Mouse (Mus musculus): ENCODE measurements around the gene Fkbp2. TPM values are rescaled to one million over a fixed set of nuclear protein-coding genes. Genes with fewer than 3 reads are reported as not detected.
A peak's percentile ranks its signal among the peaks of the same experiment; 100 is the strongest.
"Not testable (repeated sequence)": the region's sequence is repeated elsewhere in the genome, so short reads cannot be mapped to it uniquely, and the experiment has no call there.

Fkbp2 gene
- polyA plus RNA-seq, 1 experiment from 2014 or later, result 101 TPM

GRCm38 (mm10) chr19:6997721-6998290, 17.5 kb upstream of the Fkbp2 start:
- Histone ChIP-seq H3K27me3 (replicated peaks; ENCODE audit: low read depth, poor library complexity, severe bottlenecking) (no peaks in the 10 kb centered on the region), H3K9me3 (no peaks in the 10 kb centered on the region), H3K27ac (replicated peaks) (no peak overlapping the region), H3K4me3 (peak overlapping the region; percentile 71; the same call in 1 of the 2 replicates), H3K36me3 (replicated peaks) (peaks cover 46% of the 10 kb centered on the region), H3K4me1 (peaks cover 43% of the 10 kb centered on the region)
- WGBS, result 81% methylated on average over 9 of the region's 9 CpGs
- DNase-seq (ENCODE audit: low spot score), result no peak

- DNase-seq (ENCODE audit: low spot score), result peak; percentile 92
- Histone ChIP-seq H3K27me3 (replicated peaks; ENCODE audit: low read depth, poor library complexity, severe bottlenecking) (no peaks in the 10 kb centered on the region), H3K27ac (replicated peaks) (peak within 1 kb of the TSS; percentile 85), H3K36me3 (replicated peaks) (peaks cover 32% of the 10 kb centered on the region), H3K9me3 (no peaks in the 10 kb centered on the region), H3K4me1 (peaks cover 56% of the 10 kb centered on the region), H3K4me3 (peak within 1 kb of the TSS; percentile 71)
- WGBS, result under 1% methylated on average over 24 of the region's 24 CpGs
Measured at GRCm38 (mm10) chr19:6996006-6996405, 15.7 kb upstream of the Fkbp2 start, which contains the start of the genes Nudt22 and Trpt1. Gene Nudt22 (minus strand): TSS chr19:6996117. Gene Trpt1 (plus strand): TSS chr19:6996131.

DNA sequence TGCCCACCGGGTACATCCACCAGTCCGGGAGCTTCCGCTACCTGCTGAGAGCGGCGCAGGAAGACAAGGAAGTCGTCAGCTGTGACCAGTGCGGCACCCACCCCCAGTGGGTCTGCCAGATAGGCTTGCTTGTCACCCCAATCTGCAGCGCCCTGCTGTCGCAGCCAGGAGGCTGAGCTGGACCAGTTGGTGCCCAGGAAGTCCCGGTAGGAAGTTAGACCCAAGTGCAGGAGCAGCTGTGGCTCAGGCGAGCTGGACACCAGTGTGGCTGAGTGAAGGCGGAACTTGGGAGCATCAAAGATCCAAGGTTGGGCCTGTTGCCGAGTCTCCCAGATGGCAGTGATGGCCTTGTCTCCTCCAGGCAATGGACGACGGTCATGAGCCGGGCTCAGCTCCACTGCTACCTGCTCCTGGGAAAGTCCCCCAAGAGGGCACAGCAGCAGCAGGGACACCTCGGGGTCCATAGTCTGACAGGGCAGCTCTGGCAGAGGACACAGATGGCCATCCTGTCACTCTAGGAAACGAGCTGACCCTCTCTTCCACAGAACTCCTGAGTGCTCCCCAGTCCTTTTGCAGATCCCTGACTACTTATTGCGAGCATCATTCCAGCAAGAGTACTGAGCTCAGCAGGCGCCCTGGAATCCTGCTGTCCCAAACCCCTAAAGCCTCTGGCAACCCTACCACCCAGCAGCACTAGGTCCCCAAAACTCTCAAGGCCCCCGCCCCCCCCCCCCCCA, 15.1 kb upstream of the Fkbp2 start:
- 48% methylated on average over 21 of the region's 21 CpGs for WGBS
- no peak for DNase-seq (ENCODE audit: low spot score)
- Histone ChIP-seq H3K9me3 (no peaks in the 10 kb centered on the region), H3K27ac (replicated peaks) (peak overlapping the region; percentile 85), H3K27me3 (replicated peaks; ENCODE audit: low read depth, poor library complexity, severe bottlenecking) (no peaks in the 10 kb centered on the region), H3K36me3 (replicated peaks) (peaks cover 28% of the 10 kb centered on the region), H3K4me1 (peaks cover 56% of the 10 kb centered on the region), H3K4me3 (peak overlapping the region; percentile 71)

GRCm38 (mm10) chr19:6994489-6994888, 14.2 kb upstream of the Fkbp2 start:
- peaks cover 56% of the 10 kb centered on the region for H3K4me1 ChIP-seq
- no peaks in the 10 kb centered on the region for H3K9me3 ChIP-seq
- no peak for DNase-seq (ENCODE audit: low spot score)
- peaks cover 19% of the 10 kb centered on the region for H3K36me3 ChIP-seq (replicated peaks)
- H3K4me3 ChIP-seq, result peak overlapping the region; percentile 71
- H3K27me3 ChIP-seq (replicated peaks; ENCODE audit: low read depth, poor library complexity, severe bottlenecking), result no peaks in the 10 kb centered on the region
- WGBS, result 85% methylated on average over 8 of the region's 8 CpGs
- H3K27ac ChIP-seq (replicated peaks), result 0 out of 2 replicates have a peak overlapping the region, but pooled peaks have one; percentile 10

GRCm38 (mm10) chr19:6994002-6994401, 13.7 kb upstream of the Fkbp2 start:
- no peaks in the 10 kb centered on the region for H3K27me3 ChIP-seq (replicated peaks; ENCODE audit: low read depth, poor library complexity, severe bottlenecking)
- no peak for DNase-seq (ENCODE audit: low spot score)
- peaks cover 59% of the 10 kb centered on the region for H3K4me1 ChIP-seq
- 87% methylated on average over 8 of the region's 8 CpGs for WGBS
- peaks cover 17% of the 10 kb centered on the region for H3K36me3 ChIP-seq (replicated peaks)
- no peak overlapping the region for H3K27ac ChIP-seq (replicated peaks)
- H3K4me3 ChIP-seq, result peak overlapping the region; percentile 73; the same call in 1 of the 2 replicates
- no peaks in the 10 kb centered on the region for H3K9me3 ChIP-seq

DNA sequence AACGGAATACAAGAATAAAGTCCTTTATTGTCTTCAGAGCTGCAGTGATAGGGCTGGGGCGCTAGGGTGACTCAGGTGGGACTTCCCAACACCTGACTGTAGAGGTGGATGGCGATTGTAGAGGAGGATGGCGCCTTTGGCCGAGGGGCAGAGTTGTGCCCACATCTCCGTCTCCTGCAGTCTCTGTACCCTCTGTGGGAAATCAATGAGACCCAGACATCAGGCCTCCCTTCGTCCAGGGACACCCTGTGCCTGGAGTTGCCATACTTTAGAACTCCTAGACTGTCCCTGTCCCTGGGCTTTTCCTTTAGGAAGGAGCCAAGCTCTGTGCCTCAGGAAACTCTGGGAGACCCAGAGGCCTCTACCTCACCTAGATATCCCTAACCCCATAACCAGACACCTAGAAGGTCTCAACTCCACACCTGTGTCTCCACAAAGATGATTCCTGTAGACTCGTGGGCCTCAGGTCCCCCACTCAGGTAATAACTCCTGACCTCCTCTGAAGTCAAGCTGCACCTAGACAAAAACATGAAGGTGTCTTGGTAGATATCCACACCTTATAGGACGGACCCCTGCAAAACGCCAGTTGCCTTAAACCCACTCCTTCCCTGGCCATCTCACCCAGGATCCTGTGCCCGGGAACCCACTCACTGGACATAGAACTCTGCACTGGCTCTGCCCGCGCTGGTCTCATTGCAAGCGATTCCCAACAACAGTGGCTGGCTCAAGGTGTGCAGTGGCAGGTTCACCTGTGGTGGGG, 12.9 kb upstream of the Fkbp2 start:
- peaks cover 61% of the 10 kb centered on the region for H3K4me1 ChIP-seq
- H3K27me3 ChIP-seq (replicated peaks; ENCODE audit: low read depth, poor library complexity, severe bottlenecking), result no peaks in the 10 kb centered on the region
- no peaks in the 10 kb centered on the region for H3K9me3 ChIP-seq
- 59% methylated on average over 14 of the region's 14 CpGs for WGBS
- peak overlapping the region; percentile 87 for H3K27ac ChIP-seq (replicated peaks)
- no peak for DNase-seq (ENCODE audit: low spot score)
- H3K4me3 ChIP-seq, result peak overlapping the region; percentile 73
- peaks cover 8% of the 10 kb centered on the region for H3K36me3 ChIP-seq (replicated peaks)

- Histone ChIP-seq H3K27me3 (replicated peaks; ENCODE audit: low read depth, poor library complexity, severe bottlenecking) (no peaks in the 10 kb centered on the region), H3K9me3 (no peaks in the 10 kb centered on the region), H3K36me3 (replicated peaks) (0 out of 2 replicates have a peak, but pooled peaks cover 3% of the 10 kb centered on the region), H3K4me3 (peak within 1 kb of the TSS; percentile 73), H3K27ac (replicated peaks) (peak within 1 kb of the TSS; percentile 87), H3K4me1 (peaks cover 66% of the 10 kb centered on the region)
- WGBS, result 2% methylated on average over 37 of the region's 37 CpGs
- DNase-seq (ENCODE audit: low spot score), result peak; percentile 99
Measured at GRCm38 (mm10) chr19:6992011-6992858, 11.9 kb upstream of the Fkbp2 start, which contains the start of gene Dnajc4. Gene Dnajc4 (minus strand): TSS chr19:6992572.

DNA sequence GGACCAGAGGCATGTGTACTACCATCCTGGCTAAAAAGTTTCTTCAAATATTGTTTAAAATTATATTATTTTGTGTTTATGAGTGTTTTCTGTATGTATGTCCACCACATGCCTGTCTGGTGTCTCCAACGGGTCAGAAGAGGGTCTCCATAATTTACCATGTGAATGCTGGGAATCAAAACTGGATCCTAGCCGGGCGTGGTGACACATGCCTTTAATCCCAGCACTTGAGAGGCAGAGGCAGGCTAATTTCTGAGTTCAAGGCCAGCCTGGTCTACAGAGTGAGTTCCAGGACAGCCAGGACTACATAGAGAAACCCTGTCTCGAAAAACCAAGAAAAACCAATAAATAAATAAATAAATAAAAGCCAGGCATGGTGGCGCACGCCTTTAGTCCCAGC, 10.9 kb upstream of the Fkbp2 start:
- peaks cover 66% of the 10 kb centered on the region for H3K4me1 ChIP-seq
- H3K4me3 ChIP-seq; H3K27ac ChIP-seq (replicated peaks); H3K9me3 ChIP-seq; H3K27me3 ChIP-seq (replicated peaks; ENCODE audit: low read depth, poor library complexity, severe bottlenecking); DNase-seq (ENCODE audit: low spot score); H3K36me3 ChIP-seq (replicated peaks): not testable (repeated sequence)
- 91% methylated on average over 6 of the region's 6 CpGs for WGBS

DNA sequence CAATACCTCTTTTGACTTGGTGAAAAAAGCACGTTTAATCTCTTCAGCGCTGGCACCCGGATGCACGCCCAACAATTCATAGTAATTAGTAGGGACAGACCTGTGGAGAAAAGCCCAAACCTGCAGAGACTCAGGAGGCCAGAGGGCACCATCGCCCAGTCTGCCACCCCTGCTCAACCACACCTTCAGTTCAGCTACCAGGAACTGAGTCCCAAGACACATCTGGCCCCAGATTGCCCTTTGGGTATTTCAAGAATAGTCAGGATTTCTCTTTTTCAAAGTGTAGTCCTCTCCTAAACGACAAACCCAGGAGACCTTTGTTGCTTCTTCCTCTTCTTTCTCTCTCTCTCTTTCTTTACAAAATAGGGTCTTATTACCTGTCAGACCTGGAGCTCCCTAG, 10.4 kb upstream of the Fkbp2 start:
- 86% methylated on average over 6 of the region's 6 CpGs for WGBS

DNA sequence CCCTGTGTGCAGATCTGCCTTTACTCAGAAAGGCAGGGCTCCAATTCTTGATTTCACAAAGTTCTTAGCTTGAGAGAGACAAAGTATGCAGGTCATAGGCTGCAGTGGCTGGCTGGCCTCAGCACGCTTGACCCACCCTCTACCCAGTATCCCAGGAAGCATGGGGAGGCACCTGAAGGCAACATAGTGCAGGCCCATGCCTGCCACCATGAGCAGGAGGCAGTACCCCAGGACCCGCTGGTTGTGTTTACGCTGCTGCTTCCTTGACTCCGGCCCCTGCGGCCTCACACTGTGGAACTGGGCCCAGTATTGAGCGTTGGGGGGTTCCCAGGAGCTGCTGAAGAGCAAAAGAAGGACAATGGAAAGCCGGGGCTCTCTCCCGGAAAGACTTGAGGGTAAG, 8.9 kb upstream of the Fkbp2 start:
- no peak overlapping the region for H3K27ac ChIP-seq (replicated peaks)
- H3K4me1 ChIP-seq, result peaks cover 53% of the 10 kb centered on the region
- H3K27me3 ChIP-seq (replicated peaks; ENCODE audit: low read depth, poor library complexity, severe bottlenecking), result no peaks in the 10 kb centered on the region
- H3K4me3 ChIP-seq, result peak overlapping the region; percentile 14; the same call in 1 of the 2 replicates
- H3K9me3 ChIP-seq, result no peaks in the 10 kb centered on the region
- WGBS, result 89% methylated on average over 8 of the region's 8 CpGs
- no peak for DNase-seq (ENCODE audit: low spot score)
- H3K36me3 ChIP-seq (replicated peaks), result peaks cover 21% of the 10 kb centered on the region

More for the DNA sequence above, 10.4 kb upstream of the Fkbp2 start:
- DNase-seq (ENCODE audit: low spot score), result no peak
- H3K9me3 ChIP-seq, result no peaks in the 10 kb centered on the region
- peaks cover 7% of the 10 kb centered on the region for H3K36me3 ChIP-seq (replicated peaks)
- no peaks in the 10 kb centered on the region for H3K27me3 ChIP-seq (replicated peaks; ENCODE audit: low read depth, poor library complexity, severe bottlenecking)
- H3K27ac ChIP-seq (replicated peaks), result no peak overlapping the region
- H3K4me1 ChIP-seq, result peaks cover 67% of the 10 kb centered on the region
- no peak overlapping the region for H3K4me3 ChIP-seq

GRCm38 (mm10) chr19:6987904-6988285, 7.6 kb upstream of the Fkbp2 start:
- peaks cover 43% of the 10 kb centered on the region for H3K4me1 ChIP-seq
- 5% methylated on average over 8 of the region's 8 CpGs for WGBS
- no peak for DNase-seq (ENCODE audit: low spot score)

More at GRCm38 (mm10) chr19:6987904-6988285, 7.6 kb upstream of the Fkbp2 start:
- Histone ChIP-seq H3K4me3 (peak overlapping the region; percentile 95), H3K27ac (replicated peaks) (peak overlapping the region; percentile 96), H3K9me3 (no peaks in the 10 kb centered on the region), H3K27me3 (replicated peaks; ENCODE audit: low read depth, poor library complexity, severe bottlenecking) (no peaks in the 10 kb centered on the region), H3K36me3 (replicated peaks) (peaks cover 35% of the 10 kb centered on the region)

Measured in embryonic facial prominence, embryonic 10.5 days (tissue).